Mouse (Mus musculus): ENCODE results near the gene Cyp11a1.

DNA sequence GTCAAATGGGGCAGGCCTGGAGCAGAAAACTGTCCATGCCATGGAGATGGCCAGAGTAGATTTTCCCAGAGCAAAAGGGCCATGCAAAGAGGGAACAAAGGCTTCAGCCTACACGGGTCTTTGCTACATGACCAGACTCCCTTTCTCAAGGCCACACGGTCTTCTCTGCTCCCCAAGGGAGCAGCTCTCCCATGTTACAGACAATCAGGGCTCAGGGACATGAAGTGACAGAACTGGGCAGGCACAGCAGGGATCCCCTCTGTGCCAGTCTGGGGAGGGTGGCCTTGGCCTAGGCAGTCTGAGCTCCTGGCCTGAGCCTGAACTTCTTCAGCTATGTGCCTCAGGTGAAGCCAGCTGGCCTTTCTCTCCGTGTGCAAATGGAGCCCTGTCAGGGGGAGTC lies 47.3 kb downstream of the Cyp11a1 start:
- no peak for TF ChIP-seq ZNF384 (IDR thresholded peaks at IDR 0.05; ENCODE audit: low read depth, low read length)
- TF ChIP-seq ZC3H11A (IDR thresholded peaks at IDR 0.05; ENCODE audit: borderline replicate concordance, low read depth, low read length), result no peak
- no peak for TF ChIP-seq HCFC1 (IDR thresholded peaks at IDR 0.05; ENCODE audit: borderline replicate concordance, insufficient read depth, low read length)
- no peak for TF ChIP-seq CHD2 (IDR thresholded peaks at IDR 0.05; ENCODE audit: low read depth, low read length)

Measured in ES-E14 (cell line).